Mouse (Mus musculus): ENCODE measurements around the gene Sgk2. TPM values are rescaled to one million over a fixed set of nuclear protein-coding genes. Genes with fewer than 3 reads are reported as not detected.

Sgk2 gene
- total and polyA plus RNA-seq, 3 experiments: not detected

- Histone ChIP-seq H3K9me3 (replicated peaks) (no peaks in the 10 kb centered on the region), H3K4me3 (ENCODE audit: low read depth, low read length) (no peak overlapping the region), H3K4me1 (ENCODE audit: insufficient read depth, low read depth, low read length) (peaks cover 6% of the 10 kb centered on the region), H3K36me3 (replicated peaks) (peaks cover 61% of the 10 kb centered on the region), H3K27me3 (ENCODE audit: insufficient read depth, low read length) (no peaks in the 10 kb centered on the region)
- no peak for TF ChIP-seq CTCF (IDR thresholded peaks at IDR 0.05; ENCODE audit: low read depth, low read length)
- no peak for TF ChIP-seq POLR2AphosphoS5 (IDR thresholded peaks at IDR 0.05; ENCODE audit: insufficient replicate concordance, low read depth, low read length)
- no peak for TF ChIP-seq GATA1 (IDR thresholded peaks at IDR 0.05; ENCODE audit: borderline replicate concordance, low read length)
- no peak for TF ChIP-seq TAL1 (conservative IDR thresholded peaks at IDR 0.05; ENCODE audit: low read depth, low read length)
- no peak for TF ChIP-seq GATA2 (IDR thresholded peaks at IDR 0.05; ENCODE audit: borderline replicate concordance, low read depth, low read length)
- DNase-seq (ENCODE audit: low spot score) (no peak), ATAC-seq (ENCODE audit: extremely low read depth, insufficient number of reproducible peaks, low FRiP score, poor library complexity, severe bottlenecking) (no peak)
These were observed 62.0 kb downstream of the Sgk2 start for GRCm38 (mm10) chr2:163049116-163049515.

DNA sequence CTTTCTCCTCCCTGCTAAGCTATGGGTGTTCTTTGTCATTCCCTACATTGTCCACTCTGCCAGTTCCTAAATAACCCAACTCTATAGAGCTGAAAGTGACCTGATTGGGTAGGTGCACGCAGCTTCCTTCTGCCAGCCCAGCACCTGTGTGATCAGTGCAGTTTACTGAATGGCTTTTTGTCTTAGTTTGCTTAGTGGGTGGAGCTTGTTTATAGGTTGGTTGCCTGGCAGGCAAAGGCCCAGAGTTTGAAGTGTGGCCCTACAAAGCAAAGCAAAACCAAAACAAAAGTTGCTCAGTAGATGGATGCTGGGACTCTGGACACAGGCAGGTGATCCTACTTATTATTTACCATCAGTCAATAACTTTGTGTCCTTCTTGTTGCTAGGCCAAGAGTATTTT is 64.6 kb downstream of the Sgk2 start:
- ATAC-seq (ENCODE audit: extremely low read depth, insufficient number of reproducible peaks, low FRiP score, poor library complexity, severe bottlenecking): no peak
- no peak for TF ChIP-seq GATA2 (IDR thresholded peaks at IDR 0.05; ENCODE audit: borderline replicate concordance, low read depth, low read length)
- TF ChIP-seq TAL1 (conservative IDR thresholded peaks at IDR 0.05; ENCODE audit: low read depth, low read length): no peak
- TF ChIP-seq GATA1 (IDR thresholded peaks at IDR 0.05; ENCODE audit: borderline replicate concordance, low read length): no peak
- TF ChIP-seq CTCF (IDR thresholded peaks at IDR 0.05; ENCODE audit: low read depth, low read length): no peak
- TF ChIP-seq POLR2AphosphoS5 (IDR thresholded peaks at IDR 0.05; ENCODE audit: insufficient replicate concordance, low read depth, low read length): no peak
- H3K36me3 ChIP-seq (replicated peaks): peaks cover 47% of the 10 kb centered on the region
- H3K9me3 ChIP-seq (replicated peaks): no peaks in the 10 kb centered on the region
- no peaks in the 10 kb centered on the region for H3K27me3 ChIP-seq (ENCODE audit: insufficient read depth, low read length)
- peaks cover 23% of the 10 kb centered on the region for H3K4me1 ChIP-seq (ENCODE audit: insufficient read depth, low read depth, low read length)
- H3K4me3 ChIP-seq (ENCODE audit: low read depth, low read length): no peak overlapping the region
- no peak for DNase-seq (ENCODE audit: low spot score)

DNA sequence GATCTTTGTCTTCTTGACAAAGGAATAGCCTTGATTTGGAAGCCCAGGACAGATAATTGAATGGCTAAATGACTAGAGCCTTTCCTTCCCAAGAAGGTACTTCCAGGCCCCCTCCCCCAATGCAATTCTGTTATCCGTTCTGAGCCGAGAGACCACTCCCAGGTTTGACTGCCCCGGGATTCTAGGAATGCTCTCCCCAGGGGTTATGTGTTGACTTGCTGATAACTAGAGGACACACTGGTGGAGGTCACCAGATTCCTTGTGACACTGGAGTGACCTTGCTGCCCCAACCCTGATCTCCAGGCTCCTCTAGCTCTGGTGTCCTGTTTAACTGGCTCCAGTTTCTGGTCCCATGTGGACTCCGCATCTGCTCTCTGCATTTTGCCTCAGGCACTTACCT is 65.0 kb downstream of the Sgk2 start:
- DNase-seq (ENCODE audit: low spot score) (no peak), ATAC-seq (ENCODE audit: extremely low read depth, insufficient number of reproducible peaks, low FRiP score, poor library complexity, severe bottlenecking) (no peak)
- H3K36me3 ChIP-seq (replicated peaks): peaks cover 47% of the 10 kb centered on the region
- no peak overlapping the region for H3K4me3 ChIP-seq (ENCODE audit: low read depth, low read length)
- no peaks in the 10 kb centered on the region for H3K27me3 ChIP-seq (ENCODE audit: insufficient read depth, low read length)
- peaks cover 27% of the 10 kb centered on the region for H3K4me1 ChIP-seq (ENCODE audit: insufficient read depth, low read depth, low read length)
- no peak for TF ChIP-seq CTCF (IDR thresholded peaks at IDR 0.05; ENCODE audit: low read depth, low read length)
- TF ChIP-seq TAL1 (conservative IDR thresholded peaks at IDR 0.05; ENCODE audit: low read depth, low read length): no peak
- no peak for TF ChIP-seq GATA2 (IDR thresholded peaks at IDR 0.05; ENCODE audit: borderline replicate concordance, low read depth, low read length)
- TF ChIP-seq POLR2AphosphoS5 (IDR thresholded peaks at IDR 0.05; ENCODE audit: insufficient replicate concordance, low read depth, low read length): no peak
- no peak for TF ChIP-seq GATA1 (IDR thresholded peaks at IDR 0.05; ENCODE audit: borderline replicate concordance, low read length)
- H3K9me3 ChIP-seq (replicated peaks): no peaks in the 10 kb centered on the region

DNA sequence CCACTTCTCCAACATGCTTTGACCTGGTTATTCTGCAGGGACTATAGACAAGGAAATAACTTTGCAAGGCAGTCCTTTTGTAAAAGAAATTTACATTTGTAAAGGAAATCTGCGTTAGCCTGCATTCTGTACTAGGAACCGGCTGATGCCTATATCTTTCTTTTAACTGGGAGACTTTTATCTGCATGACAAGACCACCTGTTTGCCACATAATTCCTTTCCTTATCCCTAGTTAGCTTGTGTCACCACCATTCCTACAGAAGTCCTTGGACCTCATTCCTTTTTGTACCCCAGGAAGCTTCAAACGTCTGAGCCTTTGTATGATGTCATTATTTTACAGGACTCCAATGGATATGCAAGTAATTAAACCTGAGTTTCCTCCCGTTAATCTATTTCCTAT is 65.7 kb downstream of the Sgk2 start:
- H3K4me1 ChIP-seq (ENCODE audit: insufficient read depth, low read depth, low read length): peaks cover 28% of the 10 kb centered on the region
- no peak for TF ChIP-seq GATA2 (IDR thresholded peaks at IDR 0.05; ENCODE audit: borderline replicate concordance, low read depth, low read length)
- no peak for TF ChIP-seq CTCF (IDR thresholded peaks at IDR 0.05; ENCODE audit: low read depth, low read length)
- H3K9me3 ChIP-seq (replicated peaks): no peaks in the 10 kb centered on the region
- no peak for DNase-seq (ENCODE audit: low spot score)
- ATAC-seq (ENCODE audit: extremely low read depth, insufficient number of reproducible peaks, low FRiP score, poor library complexity, severe bottlenecking): no peak
- no peak overlapping the region for H3K4me3 ChIP-seq (ENCODE audit: low read depth, low read length)
- H3K27me3 ChIP-seq (ENCODE audit: insufficient read depth, low read length): no peaks in the 10 kb centered on the region
- peaks cover 44% of the 10 kb centered on the region for H3K36me3 ChIP-seq (replicated peaks)

GRCm38 (mm10) chr2:163054335-163054840 is 67.3 kb downstream of the Sgk2 start, which contains the start of gene Mybl2:
Mybl2 (plus strand) TSS chr2:163054687.
- ATAC-seq (ENCODE audit: extremely low read depth, insufficient number of reproducible peaks, low FRiP score, poor library complexity, severe bottlenecking) (peak; percentile 95), DNase-seq (ENCODE audit: low spot score) (peak; percentile 89)
- TF ChIP-seq TAL1 (conservative IDR thresholded peaks at IDR 0.05; ENCODE audit: low read depth, low read length): 0 out of 2 replicates have a peak, but pooled peaks have one; percentile 13
- no peak for TF ChIP-seq POLR2AphosphoS5 (IDR thresholded peaks at IDR 0.05; ENCODE audit: insufficient replicate concordance, low read depth, low read length)
- no peak for TF ChIP-seq CTCF (IDR thresholded peaks at IDR 0.05; ENCODE audit: low read depth, low read length)
- TF ChIP-seq GATA2 (IDR thresholded peaks at IDR 0.05; ENCODE audit: borderline replicate concordance, low read depth, low read length): no peak
- peaks cover 42% of the 10 kb centered on the region for H3K4me1 ChIP-seq (ENCODE audit: insufficient read depth, low read depth, low read length)
- H3K9me3 ChIP-seq (replicated peaks): no peaks in the 10 kb centered on the region
- peaks cover 46% of the 10 kb centered on the region for H3K36me3 ChIP-seq (replicated peaks)
- H3K4me3 ChIP-seq (ENCODE audit: low read depth, low read length): peak within 1 kb of the TSS; percentile 84
- no peaks in the 10 kb centered on the region for H3K27me3 ChIP-seq (ENCODE audit: insufficient read depth, low read length)

DNA sequence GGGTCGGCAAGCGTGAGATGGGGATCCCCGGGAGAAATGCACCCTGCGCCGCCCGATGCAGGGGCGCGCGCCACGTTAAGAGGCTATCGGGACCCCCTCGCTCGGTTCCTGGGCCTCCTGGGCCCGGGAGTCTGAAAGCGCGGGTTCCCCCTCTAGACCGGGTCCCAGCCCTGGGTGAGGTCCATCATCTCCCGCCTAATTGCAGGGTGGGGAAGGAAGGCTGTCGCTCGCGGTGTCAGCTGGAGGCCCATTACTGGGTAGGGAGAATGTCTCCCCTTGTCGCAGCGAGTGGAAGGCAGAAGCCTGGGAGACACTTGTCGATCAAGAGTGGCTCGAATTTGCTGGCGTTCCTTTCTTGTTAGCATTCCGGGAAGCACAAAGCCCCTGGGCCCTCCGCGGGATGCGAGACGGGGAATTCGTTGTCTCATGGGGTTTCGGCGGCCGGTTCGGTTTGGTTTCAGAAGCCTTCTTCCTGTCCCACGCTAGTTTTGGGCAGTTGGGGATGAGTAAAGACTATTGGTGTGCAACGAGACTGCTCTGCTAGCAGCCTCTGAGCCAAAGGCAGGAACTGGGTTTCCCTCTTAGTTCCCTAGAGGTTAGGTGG is 67.9 kb downstream of the Sgk2 start:
- ATAC-seq (ENCODE audit: extremely low read depth, insufficient number of reproducible peaks, low FRiP score, poor library complexity, severe bottlenecking): peak; percentile 19
- Histone ChIP-seq H3K4me1 (ENCODE audit: insufficient read depth, low read depth, low read length) (peaks cover 48% of the 10 kb centered on the region), H3K36me3 (replicated peaks) (peaks cover 52% of the 10 kb centered on the region), H3K27me3 (ENCODE audit: insufficient read depth, low read length) (no peaks in the 10 kb centered on the region), H3K9me3 (replicated peaks) (no peaks in the 10 kb centered on the region), H3K4me3 (ENCODE audit: low read depth, low read length) (peak overlapping the region; percentile 84)
- no peak for TF ChIP-seq TAL1 (conservative IDR thresholded peaks at IDR 0.05; ENCODE audit: low read depth, low read length)
- TF ChIP-seq POLR2AphosphoS5 (IDR thresholded peaks at IDR 0.05; ENCODE audit: insufficient replicate concordance, low read depth, low read length): no peak
- TF ChIP-seq GATA1 (IDR thresholded peaks at IDR 0.05; ENCODE audit: borderline replicate concordance, low read length): no peak
- TF ChIP-seq GATA2 (IDR thresholded peaks at IDR 0.05; ENCODE audit: borderline replicate concordance, low read depth, low read length): no peak
- no peak for TF ChIP-seq CTCF (IDR thresholded peaks at IDR 0.05; ENCODE audit: low read depth, low read length)
- peak; percentile 48 for DNase-seq (ENCODE audit: low spot score)
